Mouse (Mus musculus) megakaryocyte, embryonic 14.5 days (primary cell): ENCODE measurements at regions not wholly inside any gene's neighbourhood (a gene's known extent, or its start where the extent isn't known, plus 50 kb on each side); places are given as distances from the start of the nearest gene placed in this dataset.
"Not testable (repeated sequence)": the region's sequence is repeated elsewhere in the genome, so short reads cannot be mapped to it uniquely, and the experiment has no call there.

Source experiments
- H3K27me3 ChIP-seq: replicated peaks from 2 replicates; pipeline ENCODE3; 2012; ENCODE audit warnings: inconsistent platforms
- H3K36me3 ChIP-seq: replicated peaks from 2 replicates; pipeline ENCODE3; 2012; ENCODE audit warnings: low read length, inconsistent platforms, mixed read lengths
- H3K4me1 ChIP-seq: 2 replicates; pipeline ENCODE4 v1.6.1; 2012; ENCODE audit warnings: inconsistent platforms
- H3K4me3 ChIP-seq: replicated peaks from 2 replicates; pipeline ENCODE3; 2012; ENCODE audit warnings: moderate library complexity, mild to moderate bottlenecking, inconsistent platforms
- H3K9me3 ChIP-seq: 2 replicates; pipeline ENCODE4 v1.6.1; 2012; ENCODE audit warnings: inconsistent platforms
- FLI1 ChIP-seq: IDR thresholded peaks from 2 replicates; pipeline ENCODE4 v1.6.1; 2012; ENCODE audit warnings: low read length, inconsistent platforms, mixed read lengths
- GATA1 ChIP-seq: IDR thresholded peaks from 3 replicates; pipeline ENCODE4 v1.6.1; 2012; ENCODE audit warnings: mixed read lengths, low read length, inconsistent platforms, borderline replicate concordance

GRCm38 (mm10) chr12:8412125-8412524 is 87.7 kb downstream of the Rhob start:
- Histone ChIP-seq H3K36me3 (no peaks in the 10 kb centered on the region), H3K4me3 (no peak overlapping the region), H3K27me3 (peaks cover 13% of the 10 kb centered on the region), H3K9me3 (peaks cover 14% of the 10 kb centered on the region), H3K4me1 (peaks cover 34% of the 10 kb centered on the region)
- TF ChIP-seq GATA1 (no peak), FLI1 (no peak)

- peaks cover 5% of the 10 kb centered on the region for H3K9me3 ChIP-seq
- no peaks in the 10 kb centered on the region for H3K36me3 ChIP-seq
- H3K4me1 ChIP-seq: peaks cover 23% of the 10 kb centered on the region
- no peak overlapping the region for H3K4me3 ChIP-seq
- TF ChIP-seq FLI1: no peak
- no peak for TF ChIP-seq GATA1
- peaks cover 13% of the 10 kb centered on the region for H3K27me3 ChIP-seq
These were observed 89.1 kb downstream of the Rhob start for GRCm38 (mm10) chr12:8410410-8411341.

DNA sequence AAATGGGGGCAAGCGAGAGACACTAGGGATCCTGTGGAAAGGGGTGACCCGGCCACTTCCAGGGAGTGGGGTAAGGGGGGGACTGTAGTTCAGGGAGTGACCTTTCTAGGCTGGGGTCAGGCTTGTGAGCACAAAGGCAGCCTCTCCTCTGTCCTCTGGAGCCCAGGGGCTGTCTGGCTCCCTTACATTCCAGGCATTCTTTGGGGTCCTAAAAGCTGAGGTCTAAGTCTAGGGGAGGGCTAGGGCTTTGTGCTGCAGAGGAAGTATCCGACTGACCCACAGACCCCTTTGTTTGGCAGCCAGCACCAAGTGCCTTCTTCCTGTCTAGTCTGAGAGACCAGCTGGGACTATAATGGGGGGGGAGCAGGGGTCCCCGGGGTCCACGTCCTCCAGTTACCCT is 88.9 kb downstream of the Hs1bp3 start:
- no peaks in the 10 kb centered on the region for H3K9me3 ChIP-seq
- H3K27me3 ChIP-seq: peaks cover 35% of the 10 kb centered on the region
- no peak overlapping the region for H3K4me3 ChIP-seq
- H3K36me3 ChIP-seq: no peaks in the 10 kb centered on the region
- H3K4me1 ChIP-seq: peaks cover 10% of the 10 kb centered on the region
- TF ChIP-seq GATA1: no peak

- Histone ChIP-seq H3K9me3 (no peaks in the 10 kb centered on the region), H3K36me3 (no peaks in the 10 kb centered on the region)
These were observed 88.1 kb downstream of the Hs1bp3 start for GRCm38 (mm10) chr12:8401376-8401775.

DNA sequence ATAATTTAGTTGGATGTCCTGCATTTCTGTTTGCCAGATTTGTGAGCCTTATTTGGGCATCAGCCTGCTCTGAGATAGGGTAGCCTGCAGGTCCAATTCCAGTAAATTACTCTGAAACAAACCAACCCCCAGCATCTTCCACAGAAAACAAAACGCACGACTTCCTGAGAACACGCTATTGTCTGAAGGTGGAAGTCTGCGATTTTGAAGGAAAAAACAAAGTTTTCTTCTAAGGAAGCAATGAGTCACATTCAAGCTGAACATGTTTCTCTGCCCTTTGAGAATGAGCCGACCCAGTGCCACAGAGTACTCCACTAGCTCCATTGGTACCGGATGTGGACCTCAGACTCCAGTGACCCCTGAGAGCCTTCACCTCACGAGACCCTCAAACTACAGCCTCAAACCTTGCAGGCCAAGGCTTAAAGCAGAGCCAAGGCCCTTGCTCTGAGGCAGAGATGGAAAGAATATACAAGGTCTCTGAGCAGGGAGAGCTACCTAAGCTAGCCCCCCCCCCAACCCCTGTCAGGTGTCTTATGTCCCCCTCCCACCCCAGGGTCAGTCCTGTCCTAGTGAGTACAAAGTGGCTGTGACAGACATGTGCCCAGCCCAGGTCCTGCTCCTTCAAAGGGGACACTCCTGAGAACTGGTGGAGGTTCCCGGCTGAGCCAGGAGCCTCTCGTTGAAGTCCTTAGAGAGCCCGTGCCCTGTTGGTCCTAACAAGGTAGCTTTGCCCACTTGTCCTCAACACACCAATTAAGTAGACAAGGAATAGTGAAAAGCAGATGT is 87.3 kb downstream of the Hs1bp3 start:
- no peaks in the 10 kb centered on the region for H3K9me3 ChIP-seq
- H3K36me3 ChIP-seq: no peaks in the 10 kb centered on the region
- TF ChIP-seq GATA1 (no peak), FLI1 (no peak)
- H3K4me3 ChIP-seq: no peak overlapping the region
- H3K4me1 ChIP-seq: peaks cover 23% of the 10 kb centered on the region
- H3K27me3 ChIP-seq: peaks cover 35% of the 10 kb centered on the region

More at GRCm38 (mm10) chr12:8401376-8401775, 88.1 kb downstream of the Hs1bp3 start:
- Histone ChIP-seq H3K4me3 (no peak overlapping the region), H3K4me1 (peaks cover 14% of the 10 kb centered on the region), H3K27me3 (peaks cover 35% of the 10 kb centered on the region)
- TF ChIP-seq GATA1 (no peak), FLI1 (no peak)

DNA sequence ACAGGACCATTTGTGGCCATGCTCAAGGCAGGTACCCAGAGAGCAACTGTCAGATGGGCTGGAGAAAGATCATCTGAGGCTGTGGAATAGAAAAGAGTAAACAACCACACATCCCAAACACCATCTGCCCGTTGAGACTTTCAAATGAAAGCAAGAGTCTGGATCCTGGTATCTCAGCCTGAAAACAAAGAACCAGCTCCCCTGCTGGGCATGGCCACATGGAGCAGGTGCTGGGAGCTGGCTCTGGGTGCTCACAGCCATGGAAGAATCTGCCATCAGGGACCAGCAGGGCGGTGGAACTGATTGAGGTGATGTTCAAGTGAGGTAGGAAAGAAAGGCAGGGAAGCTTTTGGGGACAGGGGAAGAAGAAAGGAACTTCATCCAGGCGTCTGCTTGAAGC is 85.6 kb downstream of the Hs1bp3 start:
- TF ChIP-seq GATA1 (no peak), FLI1 (no peak)
- Histone ChIP-seq H3K9me3 (no peaks in the 10 kb centered on the region), H3K4me3 (no peak overlapping the region), H3K4me1 (peaks cover 31% of the 10 kb centered on the region), H3K27me3 (peaks cover 35% of the 10 kb centered on the region), H3K36me3 (no peaks in the 10 kb centered on the region)

DNA sequence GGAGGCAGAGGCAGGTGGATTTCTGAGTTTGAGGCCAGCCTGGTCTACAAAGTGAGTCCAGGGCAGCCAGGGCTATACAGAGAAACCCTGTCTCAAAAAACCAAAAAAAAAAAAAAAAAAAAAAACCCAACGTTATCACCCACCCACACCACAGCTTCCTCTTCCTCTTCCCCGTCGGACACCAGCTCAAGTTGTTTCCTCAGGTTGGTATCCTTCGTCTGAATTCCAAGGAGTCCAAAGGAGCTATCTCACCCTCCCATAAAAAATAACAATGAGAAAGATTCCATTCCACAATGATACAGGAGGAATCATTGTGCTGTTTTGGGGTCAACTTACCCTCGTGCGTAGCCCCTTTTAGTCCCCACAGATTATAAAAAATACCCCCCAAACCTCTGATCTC is 83.2 kb downstream of the Hs1bp3 start:
- not testable (repeated sequence) for H3K36me3 ChIP-seq, H3K9me3 ChIP-seq, H3K4me3 ChIP-seq
- H3K4me1 ChIP-seq: peaks cover 43% of the 10 kb centered on the region
- H3K27me3 ChIP-seq: peaks cover 27% of the 10 kb centered on the region

- Histone ChIP-seq H3K36me3 (no peaks in the 10 kb centered on the region), H3K4me3 (peak overlapping the region; percentile 31), H3K27me3 (peaks cover 17% of the 10 kb centered on the region), H3K9me3 (peaks cover 4% of the 10 kb centered on the region), H3K4me1 (peaks cover 45% of the 10 kb centered on the region)
- TF ChIP-seq GATA1 (no peak), FLI1 (no peak)
These were observed 81.7 kb downstream of the Hs1bp3 start for GRCm38 (mm10) chr12:8394894-8395297.

DNA sequence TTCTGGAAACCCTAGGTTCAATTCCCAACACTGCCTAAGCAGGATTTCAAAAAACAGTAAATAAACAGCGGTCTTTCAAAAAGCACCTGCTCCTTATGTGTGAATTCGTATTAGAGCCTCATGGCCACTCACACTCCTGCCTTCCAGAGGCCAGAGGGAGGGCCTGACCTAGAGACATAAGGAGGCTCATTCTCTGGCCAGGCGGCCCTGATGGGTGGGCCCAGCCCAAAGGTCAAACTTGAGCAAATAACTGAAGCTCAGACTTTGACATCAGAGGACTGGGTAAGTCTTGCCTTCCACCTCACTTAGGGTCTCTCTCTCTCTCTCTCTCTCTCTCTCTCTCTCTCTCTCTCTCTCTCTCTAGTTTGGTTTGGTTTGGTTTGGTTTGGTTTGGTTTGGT is 80.7 kb downstream of the Hs1bp3 start:
- Histone ChIP-seq H3K4me1 (peaks cover 52% of the 10 kb centered on the region), H3K4me3 (no peak overlapping the region), H3K9me3 (peaks cover 4% of the 10 kb centered on the region), H3K27me3 (peaks cover 12% of the 10 kb centered on the region), H3K36me3 (no peaks in the 10 kb centered on the region)
- no peak for TF ChIP-seq FLI1
- no peak for TF ChIP-seq GATA1
